Mouse (Mus musculus) urinary bladder, postnatal 10 days (tissue): ENCODE measurements around the gene Akr1c20.

Source experiments
- DNase-seq: peaks from one replicate; pipeline ENCODE4 v3.0.0; 2022; ENCODE audit warnings: low spot score

Akr1c20 gene

GRCm38 (mm10) chr13:4523201-4523838 lies at the start of gene Akr1c20:
Gene Akr1c20 (minus strand): TSS chr13:4523345.
- no peak for DNase-seq

DNA sequence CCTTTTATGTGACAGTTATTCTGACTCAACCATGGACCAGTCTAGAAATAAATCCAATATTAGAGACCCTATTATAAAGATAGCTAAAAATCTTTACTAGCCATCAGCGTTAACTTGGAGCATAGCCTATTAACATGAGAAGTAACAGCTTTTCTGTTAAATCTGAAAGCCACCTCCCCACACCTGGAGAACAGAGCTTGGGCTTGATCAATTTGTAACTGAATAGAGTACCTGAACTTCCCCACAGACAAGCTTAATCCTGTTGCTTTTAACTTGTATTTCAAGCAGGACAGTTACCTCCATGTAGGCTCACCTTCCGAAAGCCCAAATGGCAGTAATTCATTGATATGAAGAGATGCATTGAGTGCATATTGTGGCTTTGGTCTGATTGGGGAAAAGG lies 42.9 kb upstream of the Akr1c20 start:
- DNase-seq: no peak

GRCm38 (mm10) chr13:4560500-4560899 lies 37.4 kb upstream of the Akr1c20 start:
- DNase-seq: no peak

DNA sequence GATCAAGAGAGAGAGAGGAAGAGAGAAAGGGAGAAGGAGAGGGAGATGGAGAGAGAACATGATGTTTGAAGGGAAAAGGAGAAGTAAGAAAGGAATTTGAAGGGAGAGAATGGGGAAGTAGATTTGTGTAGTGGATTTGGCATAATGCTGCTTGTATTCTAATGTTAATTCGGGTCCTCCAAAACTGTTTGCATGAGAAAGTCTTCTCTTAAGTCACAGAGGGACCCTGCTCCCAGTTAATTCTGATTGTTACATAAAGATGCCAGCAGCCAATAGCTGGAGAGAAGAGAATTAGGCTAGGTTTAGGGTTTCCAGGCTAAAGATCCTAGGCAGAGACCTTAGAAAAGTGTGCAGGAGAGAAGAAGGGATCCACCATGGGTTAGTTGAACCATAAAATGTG lies 36.0 kb upstream of the Akr1c20 start:
- DNase-seq: no peak

DNA sequence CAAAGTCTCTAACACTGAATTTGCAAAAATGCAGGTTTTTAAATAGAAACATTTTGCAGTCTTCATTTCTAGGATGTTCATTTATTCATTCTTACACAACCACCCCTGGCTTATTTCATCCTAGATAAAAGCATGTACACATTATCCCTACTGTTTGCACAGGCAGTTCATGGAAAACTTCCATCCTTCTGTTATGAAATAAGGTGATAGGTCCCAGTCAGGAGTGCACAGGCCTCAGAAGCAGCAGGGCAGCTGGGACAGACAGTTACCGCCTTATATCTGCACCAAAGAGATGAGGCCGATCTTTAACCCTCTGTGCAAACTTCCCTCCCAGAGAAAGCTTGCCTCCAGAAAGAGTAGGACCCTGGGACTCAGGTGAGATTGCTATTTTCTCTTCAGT lies 8.3 kb downstream of the Akr1c20 start:
- DNase-seq: no peak

DNA sequence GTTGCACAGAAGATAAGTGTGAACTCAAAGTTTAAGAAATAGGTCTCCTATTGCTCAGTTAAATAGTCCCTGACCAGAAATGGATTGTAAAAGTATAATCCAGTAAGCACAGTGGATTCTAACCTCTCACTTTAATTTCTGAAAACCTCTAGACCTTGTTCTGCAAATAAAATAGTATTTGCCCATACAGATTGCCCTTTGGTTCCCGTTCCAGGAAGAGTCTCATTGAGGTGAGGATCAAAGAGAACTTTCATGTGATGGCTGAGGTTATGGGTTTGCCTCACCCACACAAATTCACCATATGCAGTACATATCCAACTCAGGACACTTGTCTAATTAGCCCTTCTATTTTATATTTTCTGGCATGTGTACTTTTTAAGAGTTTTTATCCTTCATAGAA lies 55.2 kb downstream of the Akr1c20 start:
- no peak for DNase-seq

DNA sequence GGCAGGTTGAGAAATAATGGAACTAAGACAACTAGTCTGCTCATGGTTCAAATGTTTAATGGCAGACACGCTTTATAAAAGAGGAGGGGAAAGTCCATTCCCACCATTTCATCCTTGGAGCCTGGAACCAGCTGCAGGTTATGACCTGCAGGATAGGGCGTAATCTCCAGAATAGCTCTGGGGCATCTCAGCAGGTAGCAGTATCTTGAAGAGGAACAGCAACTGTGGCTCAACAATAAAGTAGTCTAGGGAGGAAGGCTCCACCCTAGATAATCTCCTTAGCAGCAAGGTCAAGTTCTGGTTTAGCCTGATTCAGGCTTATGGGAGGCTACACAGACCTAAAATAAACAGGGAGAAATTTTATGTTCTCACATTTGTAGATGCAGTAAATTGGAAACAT lies 57.5 kb downstream of the Akr1c20 start:
- no peak for DNase-seq
